Mouse (Mus musculus) thymus, adult 2 months (tissue): ENCODE measurements at regions not wholly inside any gene's neighbourhood (a gene's known extent, or its start where the extent isn't known, plus 50 kb on each side); places are given as distances from the start of the nearest gene placed in this dataset.

Experiments
- CTCF ChIP-seq: fragments of 200-500 bp; IDR thresholded peaks from 2 replicates; pipeline ENCODE4 v1.5.1; 2012; ENCODE audit warnings: mild to moderate bottlenecking, control low read depth, low read length, moderate library complexity, borderline replicate concordance; ENCODE audit not compliant: control insufficient read depth, poor library complexity, insufficient read depth; ENCODE audit errors: extremely low read depth
- POLR2A ChIP-seq: fragments of 200-500 bp; IDR thresholded peaks from 2 replicates; pipeline ENCODE4 v1.6.1; 2012; ENCODE audit warnings: mild to moderate bottlenecking, low read length, control low read depth, moderate library complexity; ENCODE audit not compliant: control insufficient read depth, poor library complexity, insufficient read depth; ENCODE audit errors: extremely low read depth

GRCm38 (mm10) chr4:55670258-55670657 lies 138.0 kb upstream of the Klf4 start:
- TF ChIP-seq CTCF, result no peak
- TF ChIP-seq POLR2A, result no peak
